Mouse (Mus musculus): ENCODE results near the gene Gtf2f2.

DNA sequence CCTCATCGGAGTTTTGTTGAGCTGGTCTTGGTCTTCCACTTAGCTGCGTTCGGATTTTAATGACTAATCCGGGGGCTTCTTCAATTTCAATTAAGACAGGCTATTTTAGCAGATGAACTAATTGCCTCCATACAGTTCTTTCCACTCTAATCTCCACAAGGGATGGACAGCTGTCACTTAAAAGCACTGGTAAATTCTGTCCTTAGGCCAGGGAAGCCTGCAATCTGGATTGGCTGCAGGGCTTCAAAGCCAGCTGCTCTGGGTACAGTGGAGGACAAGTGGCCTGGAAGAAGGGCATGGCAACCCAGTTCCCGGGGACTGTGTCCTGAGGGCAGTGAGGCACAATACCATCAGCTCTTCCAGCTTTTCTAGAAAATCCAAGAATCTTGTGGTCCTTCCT is 139.6 kb downstream of the Gtf2f2 start:
- TF ChIP-seq FLI1 (IDR thresholded peaks at IDR 0.05; ENCODE audit: low read length), result no peak
- TF ChIP-seq GATA1 (IDR thresholded peaks at IDR 0.05; ENCODE audit: borderline replicate concordance, low read length), result no peak
